Mouse (Mus musculus): ENCODE results near the gene Gdf2.

DNA sequence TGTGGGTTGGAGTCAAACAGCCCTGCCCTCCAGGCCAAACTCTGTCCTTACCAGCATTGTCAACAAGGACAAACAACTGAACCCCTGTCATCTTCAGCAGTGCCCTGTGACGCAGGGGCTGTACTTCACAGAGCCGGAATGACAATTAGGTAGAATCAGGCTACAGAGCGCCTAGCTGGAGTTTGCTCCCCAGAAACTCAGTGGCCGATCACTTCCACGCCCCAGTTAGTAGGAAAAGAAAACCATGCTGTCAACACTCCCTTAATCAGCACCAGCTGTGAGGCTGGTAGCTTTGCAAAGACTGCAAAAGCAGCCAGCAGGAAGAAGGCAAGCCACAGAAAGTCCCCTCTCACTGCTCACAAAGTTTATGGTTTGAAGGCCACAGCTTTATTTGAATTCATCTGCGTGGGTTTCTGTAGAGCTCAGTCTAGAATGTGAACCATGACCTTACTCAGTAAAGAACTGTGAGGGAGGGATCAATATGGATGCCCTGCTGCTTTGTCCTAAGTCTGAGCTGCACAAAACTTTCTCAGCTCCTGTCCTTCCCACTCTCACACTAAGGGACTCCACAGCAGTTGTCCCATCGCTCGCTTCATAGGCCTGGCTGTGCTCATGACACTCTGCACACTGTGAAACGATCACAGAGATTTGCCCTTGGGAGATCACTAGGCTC, 44.1 kb upstream of the Gdf2 start:
- TF ChIP-seq GABPA (IDR thresholded peaks at IDR 0.05; ENCODE audit: low read depth, low read length) (no peak), EP300 (IDR thresholded peaks at IDR 0.05; ENCODE audit: low read depth in 1 of 2, low read length in 2 of 2) (no peak), POLR2A (IDR thresholded peaks at IDR 0.05; ENCODE audit: control insufficient read depth in 1 of 2, insufficient read depth in 1 of 2, low read depth in 1 of 2, low read length in 2 of 2, poor library complexity in 1 of 2) (no peak)
